Mouse (Mus musculus) C3H10T1/2 (cell line): ENCODE results near the gene Mnx1. TPM values are rescaled to one million over a fixed set of nuclear protein-coding genes. Genes with fewer than 3 reads are reported as not detected.

Experiments
- polyA plus RNA-seq, 2 experiments: library from polyadenylated mRNA; unstranded; fragments of >200 nt; fragmentation: generic; extraction: Trizol; gene quantifications; one replicate each; pipeline ENCODE4 v1.2.1; 2012; ENCODE audit warnings: missing spikeins in 2 of 2

Gene Mnx1
- not detected for polyA plus RNA-seq

GRCm38 (mm10) chr5:29478208-29479197 lies at the start of gene Mnx1:
TSS of gene Mnx1 (minus strand) at chr5:29478470.

GRCm38 (mm10) chr5:29434228-29434871 lies 43.9 kb downstream of the Mnx1 start, which contains the start of gene Nom1:
TSS of gene Nom1 (plus strand) at chr5:29434664.

Other genes starting within 250 kb of the Mnx1 start
- gene Lmbr1, start 100.1 kb downstream of the Mnx1 start, polyA plus RNA-seq, result 1 to 10 TPM in 1 of 2 experiments, under 1 TPM in 1; 0.22 to 1.5 TPM
- gene Nom1, start 43.8 kb downstream of the Mnx1 start, polyA plus RNA-seq, result 10 to 100 TPM in 1 of 2 experiments, 1 to 10 TPM in 1; 1.9 to 12.3 TPM
- 10 to 100 TPM in 1 of 2 experiments, 1 to 10 TPM in 1; 3.5 to 18.0 TPM for gene Ube3c, start 90.8 kb upstream of the Mnx1 start, polyA plus RNA-seq